Mouse (Mus musculus): ENCODE measurements around the gene Map3k1. TPM values are rescaled to one million over a fixed set of nuclear protein-coding genes. Genes with fewer than 3 reads are reported as not detected.
"Not testable (repeated sequence)": the region's sequence is repeated elsewhere in the genome, so short reads cannot be mapped to it uniquely, and the experiment has no call there.

Map3k1 gene
- polyA plus RNA-seq, 1 experiment from 2014 or later: 16.4 TPM

DNA sequence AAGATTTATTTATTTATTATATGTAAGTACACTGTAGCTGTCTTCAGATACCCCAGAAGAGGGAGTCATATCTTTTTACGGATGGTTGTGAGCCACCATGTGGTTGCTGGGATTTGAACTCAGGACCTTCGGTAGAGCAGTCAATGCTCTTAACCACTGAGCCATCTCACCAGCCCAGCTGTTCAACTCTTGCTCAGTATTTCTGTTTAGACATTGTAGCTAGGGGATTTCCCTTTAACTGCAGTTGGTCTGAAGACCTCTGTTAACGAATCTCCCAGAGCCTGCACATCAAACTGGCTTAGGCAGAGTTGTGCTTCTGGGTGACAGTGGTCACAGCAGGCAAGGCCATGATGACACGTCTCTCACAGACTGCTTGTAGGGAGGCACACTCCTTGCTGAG lies 104.8 kb downstream of the Map3k1 start:
- H3K9ac ChIP-seq (replicated peaks; ENCODE audit: low read depth, low read length); H3K4me2 ChIP-seq (ENCODE audit: low read depth, low read length): not testable (repeated sequence)
- 93% methylated on average over 4 of the region's 4 CpGs for WGBS

DNA sequence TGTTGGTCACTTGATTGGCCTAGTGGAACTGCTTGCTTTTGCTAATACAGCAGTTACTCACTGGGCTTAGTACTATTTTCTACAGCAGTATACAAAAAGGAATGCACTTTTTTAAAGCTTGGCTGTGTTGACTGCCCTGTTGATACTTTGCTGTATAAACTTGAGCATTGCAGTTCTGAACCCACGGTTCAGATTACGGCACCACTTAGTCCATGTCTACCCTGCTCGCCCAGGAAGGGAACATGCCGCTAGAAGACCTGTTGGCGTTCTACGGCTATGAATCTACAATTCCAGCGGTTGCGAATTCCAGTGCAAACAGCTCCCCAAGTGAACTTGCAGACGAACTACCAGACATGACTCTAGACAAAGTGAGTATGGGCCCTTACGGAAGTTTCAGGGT lies 105.4 kb downstream of the Map3k1 start:
- Histone ChIP-seq H3K4me1 (ENCODE audit: control insufficient read depth, insufficient read depth, low read length) (no peaks in the 10 kb centered on the region), H3K9me3 (ENCODE audit: control insufficient read depth, low read length) (no peaks in the 10 kb centered on the region), H3K27ac (ENCODE audit: low read depth, low read length) (no peak overlapping the region), H3K27me3 (ENCODE audit: control insufficient read depth, insufficient read depth, low read length) (no peaks in the 10 kb centered on the region), H3K4me2 (ENCODE audit: low read depth, low read length) (no peak overlapping the region), H3K9ac (replicated peaks; ENCODE audit: low read depth, low read length) (no peak overlapping the region), H3K36me3 (ENCODE audit: control insufficient read depth, insufficient read depth, low read length) (peaks cover 39% of the 10 kb centered on the region), H3K4me3 (ENCODE audit: low read depth, low read length) (no peak overlapping the region)
- ATAC-seq (ENCODE audit: low read depth): no peak
- WGBS: 97% methylated on average over 10 of the region's 10 CpGs

More for the DNA sequence above, 104.8 kb downstream of the Map3k1 start:
- H3K36me3 ChIP-seq (ENCODE audit: control insufficient read depth, insufficient read depth, low read length): peaks cover 45% of the 10 kb centered on the region
- H3K27ac ChIP-seq (ENCODE audit: low read depth, low read length); H3K27me3 ChIP-seq (ENCODE audit: control insufficient read depth, insufficient read depth, low read length); H3K4me1 ChIP-seq (ENCODE audit: control insufficient read depth, insufficient read depth, low read length); H3K4me3 ChIP-seq (ENCODE audit: low read depth, low read length); ATAC-seq (ENCODE audit: low read depth); H3K9me3 ChIP-seq (ENCODE audit: control insufficient read depth, low read length): not testable (repeated sequence)

Other genes starting within 250 kb of the Map3k1 start
- gene Gm10198, start 216.2 kb downstream of the Map3k1 start, polyA plus RNA-seq (2014; fragmentation: Nextera tagmentation; extraction: Ambion mirVana): not detected in 2 replicates
- gene Mier3, start 128.0 kb downstream of the Map3k1 start, polyA plus RNA-seq (2014; fragmentation: Nextera tagmentation; extraction: Ambion mirVana): 26.1 and 27.7 TPM in 2 replicates